Mouse (Mus musculus) left cerebral cortex, adult 8-10 months (tissue): ENCODE measurements around the gene Cryzl2. TPM values are rescaled to one million over a fixed set of nuclear protein-coding genes. Genes with fewer than 3 reads are reported as not detected.

Experiments used
- DNase-seq, 2 experiments: peaks; one replicate each; pipeline ENCODE4 v3.0.0; 2022; ENCODE audit warnings: low spot score in 2 of 2
- total RNA-seq, 4 experiments: library from RNA; stranded (reverse); gene quantifications; 2 replicates each; pipeline ENCODE4 v1.2.4; 2022

The Cryzl2 gene
- total RNA-seq: 1 to 10 TPM; 5.4 to 8.3 (median 7.5) TPM

DNA sequence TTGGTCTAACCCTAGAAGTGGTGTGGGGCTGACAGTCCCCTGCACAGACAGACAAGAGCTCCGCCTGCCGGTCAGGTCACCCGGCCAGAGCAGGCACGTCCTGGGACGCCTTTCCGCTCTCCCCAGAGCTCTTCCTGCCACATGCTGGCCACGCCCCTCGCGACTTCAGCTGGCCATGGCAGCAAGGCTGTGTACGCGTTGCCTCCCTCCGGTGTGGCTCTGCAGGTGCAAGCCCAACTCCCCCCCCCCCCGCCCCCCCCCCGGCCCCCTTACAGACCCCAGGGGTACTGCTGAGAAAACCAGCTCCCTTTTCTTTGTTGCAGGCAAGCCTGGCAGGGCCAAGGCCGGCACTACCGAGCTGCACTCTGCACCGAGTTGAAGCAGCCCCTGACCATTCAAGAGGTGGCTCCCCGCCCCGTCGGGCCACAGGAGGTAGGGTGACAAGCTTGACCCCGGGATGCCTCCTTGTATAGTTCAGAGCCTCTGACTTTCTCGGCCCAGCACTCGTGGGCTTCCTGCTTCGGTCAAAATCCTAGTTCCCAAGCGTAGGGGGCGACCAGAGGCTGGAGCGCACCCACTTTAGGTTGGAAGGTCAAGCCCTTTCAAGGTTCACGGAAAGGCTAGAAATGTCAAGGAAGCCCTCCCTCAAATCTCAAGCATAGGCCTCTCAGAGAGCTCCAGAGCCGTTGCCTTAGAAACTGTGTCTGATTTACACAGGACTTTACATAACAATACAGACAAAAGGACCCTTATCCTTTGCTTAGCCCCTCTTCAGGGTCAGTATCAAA lies at the start of gene Cryzl2:
Gene Cryzl2 (plus strand): TSS at position 157 of the 788 bp plus-strand sequence.
- DNase-seq: no peak

DNA sequence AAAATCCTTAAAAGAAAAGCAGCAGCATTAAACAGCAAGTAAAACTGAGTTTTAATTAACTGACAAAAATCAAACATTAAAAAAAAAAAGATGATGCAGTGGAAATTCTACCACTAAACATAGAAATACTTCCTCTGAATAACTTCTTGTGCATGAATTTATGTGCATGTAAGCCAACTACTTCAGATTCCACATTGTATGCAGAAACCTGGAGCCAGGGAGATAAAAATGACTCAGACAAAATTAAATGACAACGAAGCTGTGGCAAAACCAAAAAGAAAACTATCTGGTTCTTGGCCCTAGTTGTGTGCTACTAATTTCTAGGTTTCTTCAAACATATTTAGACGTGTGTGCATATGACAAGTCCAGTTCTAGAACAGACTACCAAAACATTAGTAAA lies 48.7 kb upstream of the Cryzl2 start:
- no peak for DNase-seq

DNA sequence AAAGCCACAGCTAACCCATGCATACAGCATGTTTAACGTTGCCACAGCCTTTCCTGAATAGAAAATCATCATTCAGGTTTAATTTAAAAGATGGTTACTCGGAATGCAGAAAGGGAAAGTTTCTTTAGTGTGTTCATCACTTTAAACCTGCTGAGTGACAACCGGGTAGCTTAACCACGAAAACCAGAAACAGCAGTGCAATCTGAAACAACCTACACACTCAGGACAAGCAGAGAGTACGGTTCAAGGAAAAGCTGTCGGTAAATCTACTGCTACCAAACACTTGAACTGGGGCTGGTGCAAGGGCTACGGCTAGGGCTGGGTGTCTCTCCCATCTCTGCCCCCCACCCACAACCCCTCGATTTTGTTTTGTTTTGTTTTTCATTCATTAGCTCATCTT lies 47.4 kb upstream of the Cryzl2 start:
- DNase-seq: no peak

DNA sequence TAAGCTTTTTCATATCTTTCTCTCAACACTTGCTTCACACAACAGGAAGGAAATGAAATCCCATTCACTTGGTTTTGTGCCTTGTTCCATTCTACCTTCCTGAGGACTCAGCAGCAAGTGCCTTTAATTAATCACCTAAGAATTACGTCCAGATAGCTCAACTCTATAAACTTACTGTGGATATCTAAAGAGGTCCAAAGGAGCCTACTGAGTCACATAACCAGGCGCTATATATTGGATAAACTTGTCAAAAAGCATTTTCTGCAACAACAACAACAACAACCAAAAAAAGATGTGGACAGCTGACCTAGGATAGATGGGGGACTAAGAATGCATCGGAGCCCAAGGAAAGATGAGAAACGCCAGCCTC lies 47.1 kb upstream of the Cryzl2 start:
- no peak for DNase-seq

DNA sequence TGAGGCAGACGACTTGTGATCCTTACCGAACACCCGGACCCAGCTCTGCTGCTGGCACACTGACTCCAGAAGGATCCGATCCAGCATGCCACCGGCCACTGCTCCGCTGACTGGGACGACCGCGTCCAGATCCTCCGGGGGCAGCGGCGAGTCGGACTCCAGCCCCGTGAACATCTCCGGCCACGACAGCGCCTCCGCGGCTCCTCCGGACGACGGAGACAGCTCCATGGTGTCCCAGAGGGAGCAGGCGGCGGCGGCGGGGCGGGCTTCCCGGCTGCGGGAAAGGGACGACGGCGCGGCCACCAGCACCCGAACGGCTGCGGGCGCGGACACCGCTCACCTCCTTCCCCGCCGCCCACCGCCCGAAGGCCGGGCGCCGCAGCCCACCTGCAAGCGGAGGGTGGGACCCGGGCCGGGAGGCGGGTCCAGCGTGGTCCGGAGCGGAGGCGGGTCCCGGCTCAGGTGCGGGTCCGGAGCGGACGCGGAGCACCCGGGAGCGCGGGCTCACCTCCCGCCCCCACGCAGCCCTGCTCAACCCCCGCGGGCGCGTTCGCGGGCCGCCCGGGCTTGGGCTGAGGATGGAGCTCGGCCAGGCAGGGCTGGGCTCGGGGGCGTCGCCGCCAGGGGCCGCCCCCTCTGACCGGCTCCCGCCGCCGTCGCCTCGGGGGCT lies 46.5 kb upstream of the Cryzl2 start:
- peak; percentile 46 to 50 for DNase-seq

DNA sequence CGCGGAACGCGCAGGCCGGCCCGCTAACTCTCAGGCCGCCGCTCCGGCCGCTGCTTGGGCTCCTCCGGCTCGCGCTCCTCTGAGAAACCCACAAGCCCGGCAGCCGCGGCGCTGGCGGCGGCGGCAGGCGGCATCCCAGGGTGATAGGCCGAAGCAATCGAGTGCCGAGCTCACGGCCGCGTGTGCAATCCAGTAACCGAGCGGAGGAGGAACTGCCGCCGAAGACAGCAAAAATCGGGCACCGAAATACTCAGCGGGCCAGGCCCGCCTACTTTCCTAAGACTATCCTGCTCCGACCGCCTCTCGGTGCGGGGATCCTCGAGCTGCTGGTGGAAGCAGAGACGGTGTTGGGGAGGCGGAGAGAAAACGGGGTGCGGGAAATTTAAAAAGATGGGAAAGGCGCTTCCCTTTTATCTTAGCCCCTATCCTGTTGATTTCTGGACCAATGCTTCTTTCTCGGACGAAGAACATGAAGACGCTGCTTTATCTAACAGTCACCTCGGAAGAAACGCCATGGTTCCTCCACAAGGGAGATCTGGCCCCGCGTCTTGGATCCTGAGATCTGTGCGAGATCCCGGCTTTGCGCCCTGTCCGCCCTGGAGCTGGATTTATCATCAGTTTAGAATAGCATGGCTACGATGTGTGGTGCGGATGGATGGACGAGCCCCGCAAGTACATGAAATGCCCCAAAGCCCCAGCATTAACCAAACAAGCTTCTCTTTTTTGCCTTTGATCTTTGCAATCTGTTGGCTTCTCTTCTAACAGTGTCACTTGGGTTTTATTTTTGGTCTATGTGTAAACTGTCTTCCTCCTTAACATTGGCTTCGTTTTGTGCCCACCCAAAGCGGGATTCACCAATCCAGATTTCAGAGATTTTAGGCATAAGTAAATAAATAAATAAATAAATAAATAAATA lies 45.7 kb upstream of the Cryzl2 start, which contains the start of gene Rasal2:
Gene Rasal2 (minus strand): TSS at position 142 of the 916 bp plus-strand sequence.
- peak; percentile 84 to 96 for DNase-seq

DNA sequence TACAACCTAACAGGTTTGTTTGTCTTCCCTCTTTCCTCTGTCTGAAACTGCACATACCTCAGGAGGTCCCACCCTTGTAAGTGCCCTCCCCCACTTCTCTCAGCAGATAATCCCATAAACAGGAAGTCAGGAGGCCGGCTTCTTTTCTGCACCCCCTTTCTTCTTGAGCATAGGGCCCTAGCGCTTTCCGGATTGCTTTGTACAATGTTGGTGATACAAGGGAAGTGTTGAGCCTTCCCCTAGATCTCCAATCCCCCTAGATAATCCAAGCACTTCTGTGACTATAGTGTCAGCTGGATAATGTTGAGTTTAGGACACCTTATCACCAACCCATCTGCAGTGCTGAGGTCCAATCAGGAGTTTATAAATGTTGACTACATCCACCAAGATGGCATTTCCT lies 42.6 kb upstream of the Cryzl2 start:
- DNase-seq: no peak

DNA sequence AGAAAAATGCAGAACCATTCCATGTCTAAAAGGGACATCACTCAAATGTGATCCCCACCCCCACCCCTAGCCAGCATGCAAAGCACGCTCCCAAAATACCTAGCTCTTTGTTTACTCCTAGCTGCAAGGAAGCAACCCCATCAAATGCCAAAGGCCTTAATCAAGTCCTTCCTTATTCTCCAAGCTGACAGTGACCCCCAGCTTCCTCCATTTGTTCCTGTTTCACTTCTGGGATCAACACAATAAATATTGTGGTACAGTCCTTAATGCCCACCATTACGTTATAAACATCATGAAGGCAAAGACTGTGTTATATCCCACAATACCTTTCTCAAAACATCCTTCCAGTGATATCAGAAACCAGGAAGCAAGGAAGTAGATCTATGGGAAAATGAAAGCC lies 41.7 kb upstream of the Cryzl2 start:
- no peak for DNase-seq

DNA sequence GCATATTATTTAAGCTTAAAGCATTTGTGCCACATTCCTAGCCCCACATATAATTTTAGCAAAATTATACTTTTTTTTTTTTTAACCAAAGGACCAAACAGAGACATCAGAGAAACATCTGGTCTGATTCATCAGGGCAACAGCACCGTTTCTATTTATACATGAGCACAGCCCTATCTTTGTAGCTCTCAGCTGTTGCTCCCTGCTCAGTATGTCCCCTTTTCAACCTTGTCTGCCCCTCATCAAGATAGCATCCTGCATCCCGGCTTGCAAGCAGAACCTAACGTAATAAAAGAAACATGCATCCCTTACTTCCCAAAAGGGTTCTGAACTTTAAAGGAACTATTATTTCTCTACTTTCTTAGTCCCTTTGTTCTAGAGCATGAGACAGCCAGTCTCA lies 41.0 kb upstream of the Cryzl2 start:
- no peak for DNase-seq

DNA sequence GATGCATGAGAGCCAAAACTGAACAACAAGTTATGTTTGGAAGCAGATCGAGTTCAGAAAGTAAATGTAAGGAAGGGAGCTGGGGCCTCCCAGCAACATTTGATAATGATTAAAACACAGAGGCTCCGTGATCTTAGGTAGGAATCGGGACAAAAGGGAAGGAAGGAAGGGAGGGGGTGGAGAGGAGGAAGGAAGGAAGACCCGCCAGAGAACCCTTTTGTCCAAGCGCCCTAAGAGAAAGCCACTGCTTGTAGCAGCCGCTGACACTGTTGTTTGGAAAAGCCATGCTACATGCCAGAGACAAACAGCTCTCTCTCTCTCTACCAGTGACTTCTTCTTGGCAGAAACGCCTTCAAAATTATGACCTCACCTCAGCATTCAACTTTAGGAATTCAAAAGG lies 40.5 kb upstream of the Cryzl2 start:
- DNase-seq: no peak

DNA sequence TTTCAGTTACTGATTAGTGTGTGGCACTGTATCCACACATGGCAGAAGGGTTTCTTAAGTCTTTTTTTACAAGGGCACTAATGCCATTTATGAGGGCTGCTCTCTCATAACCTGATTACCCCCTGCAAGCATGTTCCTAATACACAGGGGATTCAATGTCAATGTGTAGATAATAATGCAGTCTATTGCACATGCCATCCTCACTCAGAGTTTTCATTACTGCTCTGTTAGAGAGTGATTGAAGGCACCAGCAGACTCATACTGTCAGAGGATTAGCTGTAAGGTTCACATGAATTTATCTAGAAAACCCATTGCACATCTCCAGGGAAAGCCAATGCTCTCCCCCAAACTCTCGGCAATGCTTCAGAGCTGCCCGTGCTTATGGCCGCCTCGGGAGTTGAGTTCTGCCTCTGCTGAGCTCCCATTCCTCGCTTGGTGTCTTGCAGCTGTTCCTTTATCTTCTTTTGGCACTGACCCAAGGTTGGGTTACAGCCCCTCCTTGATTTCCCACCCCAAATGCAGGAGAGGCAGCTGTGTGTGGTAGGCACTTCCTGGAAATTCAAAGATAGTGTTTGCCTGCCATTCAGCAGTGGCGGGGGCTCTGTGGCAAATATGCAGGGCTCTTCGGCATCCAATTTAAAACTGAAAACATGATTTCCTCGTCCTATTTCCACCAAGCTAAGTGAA lies 32.5 kb upstream of the Cryzl2 start:
- peak in 1 of 2 experiments; percentile 7 for DNase-seq

DNA sequence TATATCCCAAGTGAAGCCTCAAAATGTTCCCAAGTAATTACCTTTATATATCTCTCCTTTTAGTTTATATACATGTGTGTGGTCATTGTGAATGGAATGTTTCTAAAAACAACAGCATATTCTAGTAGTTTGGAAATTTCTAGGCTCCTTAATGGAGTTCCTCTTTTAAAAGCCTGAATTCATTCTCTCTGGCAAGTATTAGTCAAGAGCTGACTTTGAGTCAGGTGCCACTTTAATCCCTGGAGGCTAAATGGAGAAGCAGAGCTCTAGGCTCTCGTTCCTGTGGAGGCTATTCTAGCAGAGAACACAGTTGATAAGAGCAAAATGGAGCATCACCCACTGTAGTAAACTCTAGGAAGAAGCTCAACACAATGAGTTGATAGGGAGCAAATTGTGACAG lies 31.4 kb upstream of the Cryzl2 start:
- no peak for DNase-seq

DNA sequence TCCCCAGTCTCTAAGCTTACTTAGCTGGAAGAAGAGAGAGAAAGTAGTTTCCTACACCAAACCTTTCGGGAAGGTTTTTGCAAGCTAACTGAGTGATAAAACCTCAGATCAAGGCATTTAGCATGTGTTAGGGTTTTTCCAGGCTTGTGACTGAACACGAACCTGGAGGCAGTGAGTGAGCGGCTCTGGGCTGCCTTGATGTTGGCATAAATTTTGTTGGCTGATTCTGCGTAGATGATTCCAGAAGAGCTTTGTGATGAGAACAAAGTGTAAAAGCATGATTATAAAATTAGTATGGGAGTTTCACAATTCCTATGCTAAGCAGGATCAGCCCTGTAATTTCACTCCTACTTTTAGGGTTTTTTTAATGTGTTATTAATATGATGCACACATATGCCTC lies 30.8 kb upstream of the Cryzl2 start:
- DNase-seq: peak in 1 of 2 experiments; percentile 38

DNA sequence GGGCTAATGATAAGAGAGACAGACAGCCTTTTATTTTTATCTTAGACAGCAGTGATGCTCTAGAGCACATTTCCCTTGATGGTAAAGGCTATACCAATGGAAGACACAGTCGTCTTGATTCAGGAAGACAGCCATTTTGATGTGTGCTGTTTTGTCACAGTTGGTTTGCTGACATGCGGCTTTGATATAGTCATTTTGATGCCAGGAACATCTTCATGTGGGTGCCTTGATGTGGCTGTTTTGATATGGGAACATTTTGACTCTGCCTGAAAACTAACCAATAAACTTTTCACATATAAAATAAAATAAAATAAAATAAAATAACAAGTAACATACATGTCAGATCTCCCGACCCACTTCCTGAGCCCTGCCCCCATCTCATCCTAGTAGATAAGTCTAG lies 30.0 kb upstream of the Cryzl2 start:
- DNase-seq: no peak

DNA sequence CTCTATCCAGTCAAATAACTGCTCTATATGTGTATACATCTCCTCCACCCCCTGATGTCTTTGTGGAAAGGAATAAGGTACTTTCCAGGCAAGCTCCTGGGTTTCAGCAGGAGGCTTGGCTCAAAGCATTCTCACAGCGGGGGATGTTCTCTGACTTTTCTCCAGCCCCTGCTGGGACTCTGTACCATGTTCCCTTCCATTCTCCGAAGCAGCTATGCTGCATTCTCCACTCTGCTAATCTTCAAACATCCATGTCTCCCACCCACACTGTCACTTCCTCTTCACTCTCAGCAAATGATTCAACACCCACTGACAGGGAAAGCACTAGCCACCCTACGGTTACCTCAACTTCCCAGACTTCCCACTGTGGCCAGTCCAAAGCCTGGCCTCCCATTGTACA lies 25.1 kb upstream of the Cryzl2 start:
- DNase-seq: peak in 1 of 2 experiments; percentile 28

DNA sequence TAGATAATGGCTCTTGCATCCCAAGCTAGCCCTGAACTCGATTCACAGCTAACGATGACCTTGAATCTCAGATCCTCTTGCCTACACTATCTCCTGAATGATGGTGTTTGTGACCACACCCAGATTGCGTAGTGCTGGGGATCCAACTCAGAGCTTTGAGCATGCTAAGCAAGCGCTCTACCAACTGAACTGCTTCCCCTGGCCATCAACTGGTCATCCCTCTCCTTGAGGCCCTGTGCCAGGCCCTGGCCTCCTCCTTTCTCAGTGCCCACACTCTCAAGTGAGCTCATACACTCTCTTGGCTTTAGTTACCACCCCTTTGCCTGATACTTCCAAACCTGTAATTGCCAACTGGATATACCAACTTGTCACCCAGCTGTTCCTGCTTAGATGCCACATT lies 24.0 kb upstream of the Cryzl2 start:
- DNase-seq: no peak

DNA sequence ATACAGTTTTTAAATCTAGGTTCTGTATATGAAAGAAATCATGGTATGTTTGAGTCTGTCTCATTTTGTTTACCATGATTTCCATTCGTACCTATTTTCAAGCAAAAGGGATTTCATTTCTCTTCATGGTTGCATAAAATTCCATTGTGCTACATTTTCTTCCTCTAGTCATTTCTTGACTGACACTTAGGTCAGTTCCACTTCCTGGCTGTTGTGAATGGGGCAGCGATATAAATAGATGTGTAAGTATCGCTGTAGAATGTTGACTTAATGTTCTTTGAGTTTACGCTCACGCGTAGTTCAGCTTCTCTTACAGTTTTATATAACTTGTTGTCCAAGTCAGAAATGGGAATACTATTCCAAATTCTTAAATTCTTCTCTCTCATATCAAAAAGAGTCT lies 22.5 kb upstream of the Cryzl2 start:
- no peak for DNase-seq

DNA sequence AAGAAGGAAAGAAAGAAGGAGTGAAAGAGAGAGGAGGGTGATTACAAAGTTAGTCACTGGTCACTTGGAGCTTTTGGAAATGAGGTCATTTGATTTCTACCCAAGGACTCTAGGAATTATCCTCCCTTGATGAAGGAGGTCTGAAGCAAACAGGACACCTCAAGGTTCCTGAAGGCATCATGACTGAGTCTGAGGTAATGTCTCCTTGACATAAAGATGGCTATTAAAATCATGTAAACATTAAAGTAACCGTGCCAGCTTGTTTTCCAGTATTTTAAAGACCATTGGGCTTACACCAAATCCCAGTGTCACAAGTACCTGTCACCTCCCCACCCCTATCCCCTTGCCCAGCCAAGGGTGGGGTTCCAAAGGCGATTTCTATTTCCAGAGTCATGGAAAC lies 20.1 kb upstream of the Cryzl2 start:
- DNase-seq: no peak

DNA sequence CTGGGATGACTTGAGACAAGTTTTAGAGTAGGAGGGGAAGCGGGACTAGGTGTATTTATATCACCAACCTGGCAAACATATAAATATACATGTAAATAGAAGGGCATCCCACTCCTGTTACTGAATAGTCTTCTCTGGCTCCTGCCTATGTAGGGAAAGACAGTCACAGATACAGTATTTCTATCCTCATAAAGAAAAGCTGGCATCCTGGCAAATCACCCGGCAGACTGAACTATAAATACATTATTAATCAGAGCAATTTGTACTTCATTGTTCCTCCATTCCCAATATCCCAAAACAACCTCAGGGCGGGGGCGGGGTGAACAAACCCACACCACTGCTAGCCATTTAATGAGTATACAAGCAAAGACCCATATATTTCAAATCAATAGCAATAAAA lies 19.3 kb upstream of the Cryzl2 start:
- no peak for DNase-seq

DNA sequence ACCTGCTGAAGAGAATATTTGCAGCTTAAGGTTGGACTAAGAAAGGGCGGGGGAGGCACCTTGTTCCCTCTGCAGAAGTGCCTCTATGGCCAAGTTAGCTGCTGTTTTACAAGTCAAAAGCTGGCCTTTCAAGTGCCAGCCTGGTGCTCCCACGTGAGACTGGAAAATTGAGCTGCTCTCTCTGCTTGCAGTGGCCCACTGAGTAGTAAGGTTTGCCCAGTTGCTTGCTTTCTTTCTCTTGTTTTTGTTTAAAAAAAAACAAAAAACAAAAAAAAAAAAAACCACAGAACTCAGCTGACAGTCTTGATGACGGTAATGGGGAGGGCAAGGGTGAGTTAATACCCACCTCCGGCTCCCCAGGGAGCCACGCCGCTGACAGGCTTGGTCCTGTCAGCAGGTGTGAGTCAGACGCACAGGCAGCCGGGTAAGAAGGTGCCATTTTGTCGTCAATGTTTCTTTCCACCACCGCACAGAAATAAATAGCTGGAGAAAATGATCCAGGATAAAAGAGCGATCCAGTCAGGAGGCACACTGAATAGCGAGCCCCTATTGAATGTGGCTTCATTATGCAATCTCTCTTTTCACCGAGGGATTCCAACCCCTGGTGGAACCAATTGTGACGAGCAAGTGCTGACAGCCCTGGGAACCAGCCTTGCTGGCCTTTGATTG lies 18.3 kb upstream of the Cryzl2 start:
- no peak for DNase-seq
